Mouse (Mus musculus): ENCODE data around the gene Vti1a. TPM values are rescaled to one million over a fixed set of nuclear protein-coding genes. Genes with fewer than 3 reads are reported as not detected.

Vti1a gene
- polyA plus RNA-seq, 1 experiment = 22.6 TPM

DNA sequence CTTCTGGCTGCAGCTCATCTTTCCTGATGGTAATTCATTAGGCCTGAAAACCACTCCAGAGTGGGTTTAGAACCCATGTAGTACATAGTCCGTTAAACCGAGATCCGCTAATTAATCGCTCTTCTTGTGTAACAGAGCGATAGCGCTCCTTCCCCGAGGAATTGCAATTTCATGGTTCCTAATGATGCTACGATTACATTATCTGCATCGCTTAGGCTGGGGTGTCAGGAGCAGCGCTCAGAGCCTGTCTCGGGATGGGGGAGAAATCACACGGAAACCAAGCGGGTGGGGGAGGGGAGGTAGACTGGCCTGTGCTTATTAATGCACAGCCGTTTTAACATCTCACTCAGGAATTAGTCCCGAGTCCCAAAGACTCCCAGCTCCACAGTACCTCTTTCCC is 319.4 kb downstream of the Vti1a start:
- TF ChIP-seq POLR2A (IDR thresholded peaks at IDR 0.05; ENCODE audit: low read depth, low read length) (no peak), CTCF (IDR thresholded peaks at IDR 0.05; ENCODE audit: borderline replicate concordance, insufficient read depth, low read length) (no peak)
- Histone ChIP-seq H3K27ac (ENCODE audit: insufficient read depth, low read length) (no peak overlapping the region), H3K4me3 (ENCODE audit: insufficient read depth, low read length) (no peak overlapping the region), H3K4me1 (ENCODE audit: control insufficient read depth, insufficient read depth, low read length) (peaks cover 5% of the 10 kb centered on the region; the same call in 1 of the 2 replicates)

DNA sequence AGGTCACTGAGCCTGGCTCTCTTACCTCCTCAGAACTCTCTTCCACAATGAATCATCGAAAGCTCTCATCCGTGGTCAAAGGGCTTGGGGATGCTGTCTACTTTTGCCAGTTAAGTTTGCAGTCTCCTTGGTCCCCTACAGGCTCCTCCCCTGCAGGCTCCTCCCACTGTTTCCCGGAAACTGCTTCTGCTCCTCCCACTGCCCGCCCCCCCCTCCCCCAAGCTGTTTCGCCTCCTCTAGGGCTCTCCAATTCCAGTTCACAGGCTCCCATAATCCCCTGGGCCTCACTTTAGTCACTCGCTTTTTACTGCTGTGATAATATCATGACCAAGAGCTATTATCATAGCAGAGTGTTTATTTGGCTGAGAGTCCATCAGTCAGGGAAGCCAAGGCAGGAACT is 324.2 kb downstream of the Vti1a start:
- TF ChIP-seq POLR2A (IDR thresholded peaks at IDR 0.05; ENCODE audit: low read depth, low read length) (no peak), CTCF (IDR thresholded peaks at IDR 0.05; ENCODE audit: borderline replicate concordance, insufficient read depth, low read length) (no peak)
- no peaks in the 10 kb centered on the region for H3K4me1 ChIP-seq (ENCODE audit: control insufficient read depth, insufficient read depth, low read length)
- H3K27ac ChIP-seq (ENCODE audit: insufficient read depth, low read length) = no peak overlapping the region
- no peak overlapping the region for H3K4me3 ChIP-seq (ENCODE audit: insufficient read depth, low read length)

DNA sequence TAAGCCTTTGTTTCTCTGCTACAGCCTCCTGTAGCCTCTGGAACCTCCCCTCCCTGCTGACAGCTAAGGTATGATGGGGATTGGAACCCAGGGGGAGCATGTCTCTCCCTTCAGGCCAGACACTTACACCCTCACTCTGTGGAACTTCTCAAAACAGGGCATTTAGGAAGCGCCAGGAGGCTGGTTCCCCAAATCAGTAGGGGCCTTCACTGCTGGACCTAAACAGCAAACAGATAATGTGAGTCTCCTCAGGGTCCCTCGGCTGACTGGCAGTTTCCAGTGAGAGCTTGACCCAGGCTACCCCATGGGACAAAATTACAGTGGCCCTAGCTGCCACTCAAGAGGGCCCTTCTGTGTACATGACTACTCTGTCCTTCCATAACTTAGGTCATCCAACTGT is 325.8 kb downstream of the Vti1a start:
- no peak overlapping the region for H3K27ac ChIP-seq (ENCODE audit: insufficient read depth, low read length)
- TF ChIP-seq POLR2A (IDR thresholded peaks at IDR 0.05; ENCODE audit: low read depth, low read length) = no peak
- TF ChIP-seq CTCF (IDR thresholded peaks at IDR 0.05; ENCODE audit: borderline replicate concordance, insufficient read depth, low read length) = no peak
- H3K4me3 ChIP-seq (ENCODE audit: insufficient read depth, low read length) = no peak overlapping the region
- no peaks in the 10 kb centered on the region for H3K4me1 ChIP-seq (ENCODE audit: control insufficient read depth, insufficient read depth, low read length)

DNA sequence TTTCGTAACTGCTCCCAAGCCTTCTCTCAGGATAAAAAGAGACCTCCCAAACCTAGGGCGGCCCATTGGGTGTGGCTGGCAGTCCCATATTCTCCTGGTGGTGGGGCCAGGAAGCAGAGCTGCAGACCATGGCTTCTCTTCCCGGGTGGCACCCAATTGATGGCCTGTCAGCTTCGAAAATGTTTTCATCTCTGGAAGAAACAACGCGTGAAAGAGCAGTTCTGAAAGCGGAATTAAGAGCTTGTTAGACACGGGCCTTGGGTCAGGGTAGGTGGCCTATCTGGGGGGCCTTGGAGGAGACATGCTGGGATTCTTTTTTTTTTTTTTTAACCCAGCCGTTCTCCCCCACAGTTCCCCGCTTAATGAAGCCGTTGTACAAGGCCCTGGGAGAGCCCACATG is 326.3 kb downstream of the Vti1a start:
- Histone ChIP-seq H3K4me3 (ENCODE audit: insufficient read depth, low read length) (no peak overlapping the region), H3K4me1 (ENCODE audit: control insufficient read depth, insufficient read depth, low read length) (no peaks in the 10 kb centered on the region), H3K27ac (ENCODE audit: insufficient read depth, low read length) (no peak overlapping the region)
- TF ChIP-seq CTCF (IDR thresholded peaks at IDR 0.05; ENCODE audit: borderline replicate concordance, insufficient read depth, low read length) (no peak), POLR2A (IDR thresholded peaks at IDR 0.05; ENCODE audit: low read depth, low read length) (no peak)

DNA sequence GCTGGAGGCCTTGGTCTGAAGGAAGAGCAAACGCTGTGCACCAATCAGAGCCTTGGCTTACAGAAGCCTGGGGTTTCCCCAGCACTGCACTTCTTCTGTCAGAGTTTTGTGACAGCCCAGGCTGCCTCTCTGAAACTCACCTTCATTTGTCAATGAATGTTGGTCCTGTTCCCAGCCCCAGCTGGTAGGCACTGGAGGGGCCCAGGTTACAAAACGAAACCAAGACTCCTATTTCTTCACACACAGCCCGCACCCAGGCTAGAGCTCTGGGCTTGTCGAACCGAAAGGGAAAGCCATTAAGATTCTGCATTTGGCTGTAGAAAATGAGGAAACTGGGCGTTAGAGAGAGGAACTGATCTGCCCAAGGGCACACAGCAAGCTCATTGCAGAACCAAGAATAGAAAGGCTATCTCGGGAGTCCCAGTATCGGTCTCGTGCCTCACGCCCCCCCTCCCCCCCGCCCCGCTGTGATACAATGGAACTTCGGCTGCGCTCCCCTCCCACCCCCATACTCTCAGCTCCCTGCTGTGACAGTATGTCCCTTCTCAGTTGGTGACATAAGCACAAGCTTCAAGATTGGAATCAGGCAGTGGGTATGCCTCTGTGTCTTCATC is 327.3 kb downstream of the Vti1a start:
- TF ChIP-seq CTCF (IDR thresholded peaks at IDR 0.05; ENCODE audit: borderline replicate concordance, insufficient read depth, low read length) = no peak
- TF ChIP-seq POLR2A (IDR thresholded peaks at IDR 0.05; ENCODE audit: low read depth, low read length) = no peak
- Histone ChIP-seq H3K4me3 (ENCODE audit: insufficient read depth, low read length) (peak overlapping the region; percentile 30), H3K4me1 (ENCODE audit: control insufficient read depth, insufficient read depth, low read length) (no peaks in the 10 kb centered on the region), H3K27ac (ENCODE audit: insufficient read depth, low read length) (no peak overlapping the region)

DNA sequence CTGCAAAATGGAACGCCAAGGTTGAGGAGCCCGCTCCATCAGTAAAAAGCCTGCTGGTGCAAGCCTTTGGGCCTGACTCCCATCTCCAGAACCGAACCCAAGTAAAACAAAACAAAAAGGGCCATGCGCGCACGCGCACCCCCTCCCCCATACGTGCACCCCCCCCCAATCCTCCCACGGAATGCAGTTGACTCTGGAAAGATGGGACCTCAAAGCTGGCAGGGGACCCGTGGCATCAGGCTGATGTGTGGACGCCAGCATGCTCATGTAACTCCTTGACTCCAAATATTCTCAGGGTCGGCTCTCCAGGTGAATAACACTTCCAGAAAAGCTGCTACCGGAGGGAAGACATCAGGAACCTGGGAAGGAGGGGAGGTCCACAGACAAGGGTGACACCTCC is 327.8 kb downstream of the Vti1a start:
- H3K4me3 ChIP-seq (ENCODE audit: insufficient read depth, low read length) = peak overlapping the region; percentile 30; the same call in 1 of the 2 replicates

DNA sequence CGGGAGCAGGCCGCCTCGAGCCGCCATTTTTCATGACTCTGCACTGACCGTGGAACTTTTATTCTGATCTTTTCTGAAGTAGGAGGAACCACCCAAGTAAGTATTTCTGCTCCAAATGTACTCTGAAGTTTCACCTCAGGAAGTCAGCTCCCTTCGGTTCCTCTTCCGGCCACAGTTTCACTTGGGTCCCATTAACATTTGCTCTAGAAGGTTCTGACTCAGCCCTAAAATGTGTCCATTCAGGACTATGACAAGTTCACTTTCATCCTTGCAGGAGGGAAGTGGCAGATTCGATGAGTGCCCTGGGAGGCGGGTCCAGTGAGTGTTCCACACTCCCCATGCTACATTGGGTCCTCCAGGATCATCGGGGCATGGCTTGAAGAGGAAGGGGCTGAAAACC is 333.3 kb downstream of the Vti1a start:
- Histone ChIP-seq H3K4me3 (ENCODE audit: insufficient read depth, low read length) (no peak overlapping the region), H3K4me1 (ENCODE audit: control insufficient read depth, insufficient read depth, low read length) (no peaks in the 10 kb centered on the region), H3K27ac (ENCODE audit: insufficient read depth, low read length) (no peak overlapping the region)
- TF ChIP-seq POLR2A (IDR thresholded peaks at IDR 0.05; ENCODE audit: low read depth, low read length) = no peak
- no peak for TF ChIP-seq CTCF (IDR thresholded peaks at IDR 0.05; ENCODE audit: borderline replicate concordance, insufficient read depth, low read length)

More for the DNA sequence above, 327.8 kb downstream of the Vti1a start:
- H3K27ac ChIP-seq (ENCODE audit: insufficient read depth, low read length) = no peak overlapping the region
- no peaks in the 10 kb centered on the region for H3K4me1 ChIP-seq (ENCODE audit: control insufficient read depth, insufficient read depth, low read length)
- TF ChIP-seq CTCF (IDR thresholded peaks at IDR 0.05; ENCODE audit: borderline replicate concordance, insufficient read depth, low read length) = no peak
- TF ChIP-seq POLR2A (IDR thresholded peaks at IDR 0.05; ENCODE audit: low read depth, low read length) = no peak

DNA sequence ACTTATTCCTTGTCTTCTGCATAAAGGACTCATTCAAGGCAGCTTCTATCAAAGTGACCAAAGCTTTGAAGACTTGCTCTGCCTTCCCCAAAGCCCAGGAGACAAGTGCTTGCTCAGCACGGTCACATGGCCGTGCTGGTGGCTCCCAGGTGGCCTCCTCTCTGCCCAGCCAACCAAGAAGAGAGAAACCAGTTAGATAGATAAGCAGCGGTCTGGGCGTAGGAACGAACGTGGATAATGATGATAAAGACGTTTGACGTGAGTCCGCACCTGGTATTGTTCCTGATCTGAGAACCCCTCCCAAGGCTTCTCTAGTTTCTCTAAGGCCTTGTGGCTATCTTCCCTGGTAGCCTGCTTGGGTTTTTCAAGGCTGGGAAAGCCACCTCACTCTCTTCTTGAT is 334.9 kb downstream of the Vti1a start:
- no peak for TF ChIP-seq POLR2A (IDR thresholded peaks at IDR 0.05; ENCODE audit: low read depth, low read length)
- TF ChIP-seq CTCF (IDR thresholded peaks at IDR 0.05; ENCODE audit: borderline replicate concordance, insufficient read depth, low read length) = no peak
- Histone ChIP-seq H3K27ac (ENCODE audit: insufficient read depth, low read length) (no peak overlapping the region), H3K4me1 (ENCODE audit: control insufficient read depth, insufficient read depth, low read length) (no peaks in the 10 kb centered on the region), H3K4me3 (ENCODE audit: insufficient read depth, low read length) (no peak overlapping the region)

DNA sequence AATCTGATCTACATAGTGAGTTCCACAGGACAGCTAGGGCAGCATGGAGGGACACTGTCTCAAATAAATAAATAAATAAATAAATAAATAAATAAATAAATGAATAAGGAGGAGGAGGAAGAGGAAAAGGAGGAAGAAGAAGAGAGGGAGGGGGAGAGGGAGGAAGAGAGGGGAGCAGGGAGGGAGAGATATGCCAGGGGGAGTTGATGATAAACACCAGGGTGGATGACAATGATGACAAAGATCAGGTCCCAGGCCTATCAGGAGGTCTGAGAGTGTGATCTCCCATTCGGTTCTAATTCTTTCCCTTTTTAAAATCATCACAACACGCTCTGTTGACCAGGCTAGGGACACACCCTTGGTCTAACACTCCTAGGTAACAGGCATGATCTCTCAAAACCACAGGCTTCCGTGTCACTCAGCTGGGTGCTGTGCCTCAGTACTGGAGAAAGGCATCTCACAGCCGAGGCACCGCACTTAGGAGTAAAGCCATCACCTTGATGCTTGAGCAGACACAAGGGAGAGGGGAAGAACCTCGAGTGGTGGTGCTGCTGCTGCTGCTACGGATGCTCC is 336.7 kb downstream of the Vti1a start:
- TF ChIP-seq POLR2A (IDR thresholded peaks at IDR 0.05; ENCODE audit: low read depth, low read length) (no peak), CTCF (IDR thresholded peaks at IDR 0.05; ENCODE audit: borderline replicate concordance, insufficient read depth, low read length) (no peak)
- Histone ChIP-seq H3K4me1 (ENCODE audit: control insufficient read depth, insufficient read depth, low read length) (no peaks in the 10 kb centered on the region), H3K27ac (ENCODE audit: insufficient read depth, low read length) (no peak overlapping the region), H3K4me3 (ENCODE audit: insufficient read depth, low read length) (no peak overlapping the region)

DNA sequence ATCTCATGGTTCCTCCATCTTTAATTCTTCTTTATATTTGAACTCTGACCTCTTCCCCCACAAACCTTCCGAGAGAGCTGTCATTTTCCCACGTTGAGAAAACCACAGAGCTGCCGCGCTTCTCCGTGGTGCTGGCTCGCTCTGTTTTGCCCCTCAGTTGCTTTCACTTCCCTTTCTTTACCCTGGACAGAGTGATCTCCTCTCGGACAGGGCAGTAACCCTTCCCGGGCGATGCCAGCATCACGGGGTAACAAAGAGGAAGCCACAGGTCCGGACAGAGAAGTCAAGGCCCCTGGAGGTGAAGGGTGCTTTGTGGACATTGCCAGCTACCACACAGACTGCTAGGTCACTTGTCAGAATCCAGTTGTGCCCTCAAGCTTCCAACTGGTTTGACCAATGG is 344.1 kb downstream of the Vti1a start:
- Histone ChIP-seq H3K4me3 (ENCODE audit: insufficient read depth, low read length) (no peak overlapping the region), H3K27ac (ENCODE audit: insufficient read depth, low read length) (no peak overlapping the region), H3K4me1 (ENCODE audit: control insufficient read depth, insufficient read depth, low read length) (no peaks in the 10 kb centered on the region)
- TF ChIP-seq POLR2A (IDR thresholded peaks at IDR 0.05; ENCODE audit: low read depth, low read length) = no peak
- no peak for TF ChIP-seq CTCF (IDR thresholded peaks at IDR 0.05; ENCODE audit: borderline replicate concordance, insufficient read depth, low read length)
